Mouse (Mus musculus): ENCODE measurements at regions not wholly inside any gene's neighbourhood (a gene's known extent, or its start where the extent isn't known, plus 50 kb on each side); places are given as distances from the start of the nearest gene placed in this dataset.

GRCm38 (mm10) chr19:54257889-54258288 lies 213.9 kb downstream of the Adra2a start:
- Histone ChIP-seq H3K27ac (ENCODE audit: control insufficient read depth, insufficient read depth, low read depth, low read length, poor library complexity) (no peak overlapping the region), H3K4me3 (replicated peaks; ENCODE audit: control insufficient read depth, low read depth, low read length) (no peak overlapping the region), H3K4me1 (ENCODE audit: control insufficient read depth, insufficient read depth, low read length) (no peaks in the 10 kb centered on the region; the same call in 1 of the 2 replicates)
- TF ChIP-seq POLR2A (IDR thresholded peaks at IDR 0.05; ENCODE audit: borderline replicate concordance, control insufficient read depth, low read depth, low read length) (no peak), CTCF (IDR thresholded peaks at IDR 0.05; ENCODE audit: control insufficient read depth, insufficient read depth, low read length) (no peak)
- WGBS, result 78% methylated on average over 3 of the region's 3 CpGs

DNA sequence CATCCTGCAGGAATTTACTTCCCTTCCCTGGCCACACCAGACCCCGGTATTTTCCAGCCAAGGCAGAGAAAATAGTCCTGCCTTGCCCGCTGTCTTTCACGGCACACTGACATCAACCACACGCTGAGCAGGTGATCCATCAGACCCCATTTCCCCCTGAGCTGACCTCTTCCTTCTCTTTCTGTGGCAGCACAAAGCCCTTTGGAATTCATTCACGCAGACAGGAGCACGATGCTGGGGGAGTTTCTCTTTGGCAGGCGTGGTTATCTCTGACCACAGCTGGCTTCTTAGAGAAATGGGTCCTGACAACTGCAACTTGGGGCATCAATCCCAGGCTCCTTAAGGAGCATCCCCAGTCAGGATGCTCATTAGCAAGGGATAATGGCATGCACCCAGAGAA lies 215.2 kb downstream of the Adra2a start:
- no peaks in the 10 kb centered on the region; the same call in 1 of the 2 replicates for H3K4me1 ChIP-seq (ENCODE audit: control insufficient read depth, insufficient read depth, low read length)

DNA sequence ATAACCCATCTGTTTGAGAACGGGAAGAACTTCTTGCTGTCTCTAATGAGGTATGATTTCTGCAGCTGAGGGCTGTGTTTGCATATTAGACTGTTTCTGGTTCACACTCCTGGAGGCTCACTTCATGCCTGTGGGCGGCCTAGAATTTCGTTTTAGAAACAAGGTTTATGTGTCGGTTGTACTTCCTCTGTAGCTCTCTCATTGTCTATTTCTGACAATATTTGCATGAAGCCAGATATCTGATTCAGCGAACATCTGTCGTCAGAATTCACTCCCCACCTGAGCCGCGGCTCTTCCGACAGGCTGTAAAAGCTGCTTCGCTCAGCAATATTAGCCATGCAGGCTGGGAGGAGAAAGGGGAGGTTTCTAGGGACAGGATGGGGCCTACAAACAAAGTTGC lies 233.4 kb downstream of the Adra2a start:
- TF ChIP-seq CTCF (IDR thresholded peaks at IDR 0.05; ENCODE audit: control insufficient read depth, insufficient read depth, low read length), result no peak
- TF ChIP-seq POLR2A (IDR thresholded peaks at IDR 0.05; ENCODE audit: borderline replicate concordance, control insufficient read depth, low read depth, low read length), result no peak
- Histone ChIP-seq H3K27ac (ENCODE audit: control insufficient read depth, insufficient read depth, low read depth, low read length, poor library complexity) (no peak overlapping the region), H3K4me1 (ENCODE audit: control insufficient read depth, insufficient read depth, low read length) (no peaks in the 10 kb centered on the region), H3K4me3 (replicated peaks; ENCODE audit: control insufficient read depth, low read depth, low read length) (no peak overlapping the region)
- 85% methylated on average over 10 of the region's 10 CpGs for WGBS

More for the DNA sequence above, 215.2 kb downstream of the Adra2a start:
- TF ChIP-seq POLR2A (IDR thresholded peaks at IDR 0.05; ENCODE audit: borderline replicate concordance, control insufficient read depth, low read depth, low read length) (no peak), CTCF (IDR thresholded peaks at IDR 0.05; ENCODE audit: control insufficient read depth, insufficient read depth, low read length) (no peak)
- Histone ChIP-seq H3K4me3 (replicated peaks; ENCODE audit: control insufficient read depth, low read depth, low read length) (no peak overlapping the region), H3K27ac (ENCODE audit: control insufficient read depth, insufficient read depth, low read depth, low read length, poor library complexity) (no peak overlapping the region)
- WGBS, result 14% methylated on average over 7 of the region's 7 CpGs

DNA sequence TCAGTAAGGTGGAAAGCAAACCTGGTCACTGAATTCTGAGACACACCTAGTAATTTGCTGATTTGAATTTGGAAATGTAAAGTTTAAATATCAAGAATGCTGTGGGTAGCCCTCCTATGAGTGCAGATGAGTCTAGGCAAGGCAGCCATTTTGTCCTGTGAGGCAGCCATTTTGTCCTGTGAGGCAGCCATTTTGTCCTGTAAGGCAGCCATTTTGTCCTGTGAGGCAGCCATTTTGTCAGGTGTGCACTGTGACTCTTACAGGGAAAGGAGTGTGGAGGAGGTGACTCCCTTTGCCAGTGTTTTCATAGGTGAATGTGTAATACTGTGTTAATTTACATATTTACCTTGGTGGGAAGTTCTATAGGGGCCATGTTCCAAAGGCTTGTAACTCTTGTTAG lies 241.5 kb downstream of the Adra2a start:
- H3K4me3 ChIP-seq (replicated peaks; ENCODE audit: control insufficient read depth, low read depth, low read length), result no peak overlapping the region

DNA sequence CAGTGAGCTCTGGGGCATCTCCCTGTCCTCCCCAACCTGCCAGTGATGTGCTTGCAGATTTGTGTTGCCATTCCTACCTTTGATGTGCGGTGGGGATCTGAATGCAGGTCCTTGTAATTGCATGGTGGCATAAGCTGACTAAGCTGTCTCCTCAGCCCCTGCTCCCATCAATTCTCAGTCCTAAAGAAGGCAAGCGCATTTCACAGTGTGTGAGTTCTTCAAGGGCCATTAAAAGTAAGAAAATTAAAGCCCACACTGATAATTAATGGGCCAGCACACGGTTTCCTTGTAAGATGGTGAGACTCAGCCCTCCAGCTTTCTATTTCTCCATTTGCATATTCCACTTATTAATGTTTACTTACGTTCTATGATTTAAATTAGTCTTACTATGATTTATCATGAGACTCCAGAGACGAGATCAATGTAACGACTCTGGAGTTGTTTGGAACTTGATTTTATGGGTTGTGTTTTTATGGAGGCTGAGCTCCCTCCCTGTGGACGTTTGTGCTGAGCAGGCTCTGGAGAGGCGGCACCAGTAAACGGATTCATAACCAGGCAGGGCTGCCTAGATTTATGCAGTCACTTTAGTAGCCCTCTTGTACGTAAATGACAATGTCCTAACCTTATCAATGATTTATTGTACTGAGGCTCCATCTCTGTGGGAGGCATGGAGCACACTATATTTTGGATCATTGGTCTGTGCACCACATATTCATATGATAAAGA lies 253.9 kb downstream of the Adra2a start:
- Histone ChIP-seq H3K4me3 (replicated peaks; ENCODE audit: control insufficient read depth, low read depth, low read length) (no peak overlapping the region), H3K27ac (ENCODE audit: control insufficient read depth, insufficient read depth, low read depth, low read length, poor library complexity) (no peak overlapping the region), H3K4me1 (ENCODE audit: control insufficient read depth, insufficient read depth, low read length) (no peaks in the 10 kb centered on the region)
- WGBS, result 72% methylated on average over 10 of the region's 10 CpGs
- no peak for TF ChIP-seq CTCF (IDR thresholded peaks at IDR 0.05; ENCODE audit: control insufficient read depth, insufficient read depth, low read length)
- TF ChIP-seq POLR2A (IDR thresholded peaks at IDR 0.05; ENCODE audit: borderline replicate concordance, control insufficient read depth, low read depth, low read length), result no peak

More for the DNA sequence above, 241.5 kb downstream of the Adra2a start:
- no peak overlapping the region for H3K27ac ChIP-seq (ENCODE audit: control insufficient read depth, insufficient read depth, low read depth, low read length, poor library complexity)
- TF ChIP-seq CTCF (IDR thresholded peaks at IDR 0.05; ENCODE audit: control insufficient read depth, insufficient read depth, low read length) (no peak), POLR2A (IDR thresholded peaks at IDR 0.05; ENCODE audit: borderline replicate concordance, control insufficient read depth, low read depth, low read length) (no peak)
- no peaks in the 10 kb centered on the region for H3K4me1 ChIP-seq (ENCODE audit: control insufficient read depth, insufficient read depth, low read length)

DNA sequence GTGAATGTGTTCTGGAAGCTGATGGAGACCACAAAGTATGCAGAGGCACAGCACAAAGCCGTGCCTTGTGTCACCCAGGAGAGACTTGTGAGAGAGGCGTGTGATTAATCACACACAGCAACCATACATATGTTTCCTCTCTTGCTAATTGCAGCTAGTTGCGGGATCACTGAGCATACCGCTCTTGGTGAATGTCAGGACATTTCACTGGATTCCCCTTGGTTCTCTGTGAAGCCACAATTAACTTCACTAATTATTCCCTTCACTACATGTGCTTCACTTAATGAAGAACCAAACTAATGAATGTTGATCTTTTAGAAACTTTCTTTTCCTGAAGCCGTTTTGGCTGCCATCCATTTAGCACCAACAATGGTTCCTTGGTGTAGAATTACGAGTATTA lies 267.3 kb downstream of the Adra2a start:
- Histone ChIP-seq H3K27ac (ENCODE audit: control insufficient read depth, insufficient read depth, low read depth, low read length, poor library complexity) (no peak overlapping the region), H3K4me3 (replicated peaks; ENCODE audit: control insufficient read depth, low read depth, low read length) (no peak overlapping the region), H3K4me1 (ENCODE audit: control insufficient read depth, insufficient read depth, low read length) (no peaks in the 10 kb centered on the region)
- WGBS, result 74% methylated on average over 6 of the region's 6 CpGs
- TF ChIP-seq CTCF (IDR thresholded peaks at IDR 0.05; ENCODE audit: control insufficient read depth, insufficient read depth, low read length) (no peak), POLR2A (IDR thresholded peaks at IDR 0.05; ENCODE audit: borderline replicate concordance, control insufficient read depth, low read depth, low read length) (no peak)

GRCm38 (mm10) chr19:54311723-54312122 lies 267.8 kb downstream of the Adra2a start:
- no peak overlapping the region for H3K4me3 ChIP-seq (replicated peaks; ENCODE audit: control insufficient read depth, low read depth, low read length)
- H3K4me1 ChIP-seq (ENCODE audit: control insufficient read depth, insufficient read depth, low read length), result no peaks in the 10 kb centered on the region
- WGBS, result 60% methylated on average over 1 of the region's 1 CpGs
- no peak overlapping the region for H3K27ac ChIP-seq (ENCODE audit: control insufficient read depth, insufficient read depth, low read depth, low read length, poor library complexity)
- TF ChIP-seq POLR2A (IDR thresholded peaks at IDR 0.05; ENCODE audit: borderline replicate concordance, control insufficient read depth, low read depth, low read length) (no peak), CTCF (IDR thresholded peaks at IDR 0.05; ENCODE audit: control insufficient read depth, insufficient read depth, low read length) (no peak)

DNA sequence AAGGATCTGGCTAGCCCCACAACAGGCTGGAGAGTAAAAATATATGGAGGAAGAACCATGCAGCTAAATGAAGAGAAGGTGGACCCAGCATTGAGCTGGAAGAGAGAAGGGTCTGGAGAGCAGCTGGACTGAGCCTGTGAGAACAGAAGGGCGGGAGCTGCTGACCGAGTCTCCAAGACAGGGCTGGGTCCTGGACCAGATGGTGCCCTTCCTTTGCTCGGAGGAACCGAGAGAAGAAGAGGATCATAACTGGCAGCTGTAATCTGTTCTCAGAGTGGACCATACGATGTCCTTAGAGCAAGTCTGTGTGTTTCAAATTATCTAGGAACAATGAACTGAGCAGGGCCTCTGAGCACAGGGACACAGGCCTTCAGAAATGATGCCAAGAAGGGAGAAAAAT lies 279.3 kb downstream of the Adra2a start:
- no peak overlapping the region for H3K27ac ChIP-seq (ENCODE audit: control insufficient read depth, insufficient read depth, low read depth, low read length, poor library complexity)
- WGBS, result 68% methylated on average over 5 of the region's 5 CpGs
- H3K4me3 ChIP-seq (replicated peaks; ENCODE audit: control insufficient read depth, low read depth, low read length), result no peak overlapping the region
- H3K4me1 ChIP-seq (ENCODE audit: control insufficient read depth, insufficient read depth, low read length), result no peaks in the 10 kb centered on the region
- TF ChIP-seq CTCF (IDR thresholded peaks at IDR 0.05; ENCODE audit: control insufficient read depth, insufficient read depth, low read length) (no peak), POLR2A (IDR thresholded peaks at IDR 0.05; ENCODE audit: borderline replicate concordance, control insufficient read depth, low read depth, low read length) (no peak)

GRCm38 (mm10) chr19:54324991-54325390 lies 281.0 kb downstream of the Adra2a start:
- no peaks in the 10 kb centered on the region for H3K4me1 ChIP-seq (ENCODE audit: control insufficient read depth, insufficient read depth, low read length)
- no peak overlapping the region for H3K4me3 ChIP-seq (replicated peaks; ENCODE audit: control insufficient read depth, low read depth, low read length)
- H3K27ac ChIP-seq (ENCODE audit: control insufficient read depth, insufficient read depth, low read depth, low read length, poor library complexity), result no peak overlapping the region
- 54% methylated on average over 4 of the region's 4 CpGs for WGBS
- TF ChIP-seq CTCF (IDR thresholded peaks at IDR 0.05; ENCODE audit: control insufficient read depth, insufficient read depth, low read length) (no peak), POLR2A (IDR thresholded peaks at IDR 0.05; ENCODE audit: borderline replicate concordance, control insufficient read depth, low read depth, low read length) (no peak)
